ENCODE assay signal across 37 mouse cellular contexts in the genomic region with DNA sequence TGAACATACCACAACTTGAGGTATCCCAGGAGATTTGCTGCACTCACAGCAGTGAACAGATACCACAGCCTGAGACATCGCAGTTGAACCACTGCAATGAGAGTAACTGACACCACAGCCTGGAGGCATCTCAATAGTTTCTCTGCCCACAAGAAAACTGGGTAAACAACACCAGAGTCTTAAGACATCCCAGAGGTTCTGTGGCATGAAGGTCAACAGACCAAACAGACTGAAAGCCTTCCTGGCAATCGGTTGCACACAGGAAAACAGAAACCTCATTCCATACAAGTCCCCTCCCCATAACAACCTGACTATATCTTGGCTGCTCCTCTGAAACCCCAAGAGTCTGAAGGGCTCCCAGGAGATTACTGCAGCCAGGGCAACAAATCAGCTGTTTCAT. TPM values are rescaled to one million over a fixed set of nuclear protein-coding genes. Genes with fewer than 3 reads are reported as not detected.
"Had no signal": no experiment of that assay in that cellular context is flagged by ENCODE, and none has a peak within 500 bp of the region (broad histone marks: within the 10 kb centered on the region; RNA-seq: fewer than 3 reads in every experiment).

No protein-coding gene starts in this region.

- H3K36me3 ChIP-seq: limb, embryonic 10.5 days; limb, embryonic 12.5 days; limb, embryonic 13.5 days; limb, embryonic 15.5 days; liver, embryonic 12.5 days; liver, embryonic 13.5 days; liver, embryonic 15.5 days; lung, embryonic 15.5 days; midbrain, embryonic 10.5 days; midbrain, embryonic 12.5 days; midbrain, embryonic 13.5 days; midbrain, embryonic 15.5 days had no signal

- ATAC-seq: liver, embryonic 12.5 days; liver, postnatal 0 days; lung, postnatal 0 days; midbrain, embryonic 13.5 days; midbrain, embryonic 15.5 days; midbrain, embryonic 16.5 days had no signal

- H3K4me3 ChIP-seq: left cerebral cortex, adult 2 months; limb, embryonic 10.5 days; limb, embryonic 12.5 days; limb, embryonic 13.5 days; limb, embryonic 15.5 days; liver, embryonic 12.5 days; liver, embryonic 13.5 days; liver, embryonic 15.5 days; lung, embryonic 15.5 days; megakaryocyte, embryonic 14.5 days; midbrain, embryonic 10.5 days; midbrain, embryonic 12.5 days; midbrain, embryonic 13.5 days; midbrain, embryonic 15.5 days; myocyte had no signal

- H3K4me2 ChIP-seq: limb, embryonic 12.5 days; limb, embryonic 13.5 days; limb, embryonic 15.5 days; liver, embryonic 11.5 days; liver, embryonic 12.5 days; liver, embryonic 13.5 days; liver, embryonic 15.5 days; lung, embryonic 14.5 days; lung, embryonic 15.5 days; midbrain, embryonic 11.5 days; midbrain, embryonic 12.5 days; midbrain, embryonic 13.5 days; midbrain, embryonic 15.5 days had no signal

- DNase-seq: left cerebral cortex, postnatal 4 days; liver; liver, embryonic 13.5 days; liver, postnatal 0 days; lung, adult 18-20 months; lung, adult 2 months; lung, embryonic 14.5 days; lung, postnatal 10 days; lung, postnatal 14 days; lung, postnatal 36 days; lung, postnatal 4 days had no signal

- H3K4me1 ChIP-seq: limb, embryonic 10.5 days; limb, embryonic 12.5 days; limb, embryonic 13.5 days; limb, embryonic 15.5 days; liver, embryonic 12.5 days; liver, embryonic 13.5 days; liver, embryonic 15.5 days; lung, embryonic 15.5 days; midbrain, embryonic 10.5 days; midbrain, embryonic 12.5 days; midbrain, embryonic 13.5 days; midbrain, embryonic 15.5 days had no signal

- H3K27ac ChIP-seq: left cerebral cortex, adult 2 months; limb, embryonic 10.5 days; limb, embryonic 12.5 days; limb, embryonic 13.5 days; limb, embryonic 15.5 days; liver, embryonic 12.5 days; liver, embryonic 13.5 days; liver, embryonic 14.5 days; liver, embryonic 15.5 days; lung, embryonic 15.5 days; macrophage; midbrain, embryonic 10.5 days; midbrain, embryonic 12.5 days; midbrain, embryonic 13.5 days; midbrain, embryonic 15.5 days had no signal

- H3K9ac ChIP-seq: limb, embryonic 12.5 days; limb, embryonic 13.5 days; limb, embryonic 15.5 days; liver, embryonic 12.5 days; liver, embryonic 13.5 days; liver, embryonic 14.5 days; liver, embryonic 15.5 days; liver, postnatal 0 days; lung, embryonic 14.5 days; lung, embryonic 15.5 days; midbrain, embryonic 12.5 days; midbrain, embryonic 13.5 days; midbrain, embryonic 15.5 days had no signal

- H3K27me3 ChIP-seq: limb, embryonic 12.5 days; limb, embryonic 13.5 days; limb, embryonic 15.5 days; liver, embryonic 12.5 days; liver, embryonic 13.5 days; liver, embryonic 15.5 days; lung, embryonic 15.5 days; megakaryocyte, embryonic 14.5 days; midbrain, embryonic 12.5 days; midbrain, embryonic 13.5 days; midbrain, embryonic 15.5 days had no signal

- H3K9me3 ChIP-seq: limb, embryonic 15.5 days; liver, embryonic 13.5 days; liver, embryonic 15.5 days; lung, embryonic 15.5 days; megakaryocyte, embryonic 14.5 days had no signal

RNA-seq across cellular contexts. Expression of a gene that starts 22.2 kb away (rescaled TPM):
- polyA plus RNA-seq: limb, embryonic 10.5 days; limb, embryonic 11.5 days; limb, embryonic 12.5 days; limb, embryonic 13.5 days; limb, embryonic 14.5 days; limb, embryonic 15.5 days; liver, adult 2 months; liver, embryonic 11.5 days; liver, embryonic 12.5 days; liver, embryonic 13.5 days; liver, embryonic 14.5 days; liver, embryonic 15.5 days; liver, embryonic 16.5 days; liver, postnatal 0 days; lung, embryonic 14.5 days; lung, embryonic 15.5 days; lung, embryonic 16.5 days; lung, postnatal 0 days; macrophage; midbrain, embryonic 10.5 days; midbrain, embryonic 11.5 days; midbrain, embryonic 12.5 days; midbrain, embryonic 13.5 days; midbrain, embryonic 15.5 days; midbrain, embryonic 16.5 days; midbrain, postnatal 0 days; myocyte had no signal

RNA-seq across cellular contexts. Expression of a gene that starts 26.4 kb away (rescaled TPM):
- polyA plus RNA-seq: limb, embryonic 10.5 days; limb, embryonic 11.5 days; limb, embryonic 12.5 days; limb, embryonic 13.5 days; limb, embryonic 14.5 days; limb, embryonic 15.5 days; liver, adult 2 months; liver, embryonic 11.5 days; liver, embryonic 12.5 days; liver, embryonic 13.5 days; liver, embryonic 14.5 days; liver, embryonic 15.5 days; liver, embryonic 16.5 days; liver, postnatal 0 days; lung, adult 2 months; lung, embryonic 14.5 days; lung, embryonic 15.5 days; lung, embryonic 16.5 days; lung, postnatal 0 days; macrophage; midbrain, embryonic 10.5 days; midbrain, embryonic 11.5 days; midbrain, embryonic 12.5 days; midbrain, embryonic 13.5 days; midbrain, embryonic 15.5 days; midbrain, embryonic 16.5 days; midbrain, postnatal 0 days; myocyte had no signal
